Mouse (Mus musculus): ENCODE data around the gene Ywhae. TPM values are rescaled to one million over a fixed set of nuclear protein-coding genes. Genes with fewer than 3 reads are reported as not detected.

The Ywhae gene
- total and polyA plus RNA-seq, 3 experiments: 129 to 1,436 (median 421) TPM

DNA sequence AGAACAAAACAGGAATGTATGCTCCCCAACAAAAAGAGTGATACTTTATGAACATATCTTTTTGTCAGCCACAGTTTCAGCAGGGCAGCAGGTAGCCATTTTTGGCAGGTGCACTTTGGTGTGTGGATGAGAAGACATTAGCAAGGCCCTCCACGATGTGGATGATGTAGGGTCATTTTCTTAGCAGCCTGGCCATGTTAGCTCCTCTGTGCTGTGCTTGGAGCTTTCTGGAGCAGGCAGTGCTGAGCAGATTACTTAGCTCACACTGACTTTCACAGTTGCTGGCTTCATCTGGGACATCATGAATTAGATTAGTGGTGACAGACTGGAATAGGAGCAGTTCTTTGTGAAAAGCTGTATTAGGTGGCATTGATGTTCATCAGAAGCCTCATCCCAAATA is 42.7 kb upstream of the Ywhae start:
- peaks cover 7 to 24% of the 10 kb centered on the region in 2 experiments for H3K4me1 ChIP-seq (ENCODE audit: control insufficient read depth in 1 of 2, insufficient read depth in 2 of 2)
- in situ Hi-C loops (cut with MboI; ENCODE audit: low pct_ligation_motif_present, low pct_unique_long_range_greater_than_20kb, low sequenced_read_pairs): no loop called here
- TF ChIP-seq CTCF (conservative IDR thresholded peaks at IDR 0.05 in 1 of 2, IDR thresholded peaks at IDR 0.05 in 1 of 2; ENCODE audit: low read depth in 2 of 2, low read length in 2 of 2): no peak
- no peak for TF ChIP-seq ZMIZ1 (IDR thresholded peaks at IDR 0.05; ENCODE audit: low read depth, low read length)
- no peak for TF ChIP-seq MAFK (IDR thresholded peaks at IDR 0.05; ENCODE audit: insufficient replicate concordance, low read length)
- TF ChIP-seq RAD21 (IDR thresholded peaks at IDR 0.05; ENCODE audit: low read depth, low read length): no peak
- TF ChIP-seq UBTF (IDR thresholded peaks at IDR 0.05; ENCODE audit: low read depth, low read length): no peak
- TF ChIP-seq JUND (conservative IDR thresholded peaks at IDR 0.05; ENCODE audit: low read depth, low read length): no peak
- TF ChIP-seq KAT2A (IDR thresholded peaks at IDR 0.05; ENCODE audit: insufficient replicate concordance, low read length): no peak
- no peak for TF ChIP-seq E2F4 (IDR thresholded peaks at IDR 0.05; ENCODE audit: insufficient replicate concordance, low read depth, low read length)
- TF ChIP-seq PAX5 (IDR thresholded peaks at IDR 0.05; ENCODE audit: low read length): no peak
- no peak for TF ChIP-seq BHLHE40 (IDR thresholded peaks at IDR 0.05; ENCODE audit: low read depth, low read length)
- no peak for TF ChIP-seq NRF1 (IDR thresholded peaks at IDR 0.05; ENCODE audit: low read depth, low read length)
- TF ChIP-seq SMC3 (IDR thresholded peaks at IDR 0.05; ENCODE audit: low read depth, low read length): no peak
- TF ChIP-seq MXI1 (IDR thresholded peaks at IDR 0.05; ENCODE audit: low read depth, low read length): no peak
- TF ChIP-seq MAZ (IDR thresholded peaks at IDR 0.05; ENCODE audit: low read depth, low read length): no peak
- no peak for TF ChIP-seq USF1 (IDR thresholded peaks at IDR 0.05; ENCODE audit: low read depth, low read length)
- TF ChIP-seq MEF2A (IDR thresholded peaks at IDR 0.05; ENCODE audit: borderline replicate concordance, low read depth, low read length): no peak
- TF ChIP-seq ZKSCAN1 (IDR thresholded peaks at IDR 0.05; ENCODE audit: borderline replicate concordance, low read depth, low read length): no peak
- H3K9ac ChIP-seq (ENCODE audit: insufficient read depth, low read depth): no peak overlapping the region
- dilution Hi-C loops (cut with MboI; ENCODE audit: extremely low pct_ligation_motif_present, extremely low pct_unique_long_range_greater_than_20kb, low sequenced_read_pairs): no loop called here
- H3K4me3 ChIP-seq (replicated peaks in 1 of 3; ENCODE audit: low read depth in 2 of 3, low read length in 2 of 3, poor library complexity in 1 of 3): no peak overlapping the region
- peaks cover 35 to 79% of the 10 kb centered on the region in 2 experiments for H3K36me3 ChIP-seq (replicated peaks in 1 of 2; ENCODE audit: control insufficient read depth in 1 of 2, insufficient read depth in 1 of 2, low read length in 1 of 2)
- DNase-seq (ENCODE audit: extremely low read depth): no peak
- peaks cover 59% of the 10 kb centered on the region for H3K79me2 ChIP-seq (replicated peaks; ENCODE audit: control insufficient read depth, extremely low read depth, insufficient read depth, poor library complexity, severe bottlenecking)
- no peaks in the 10 kb centered on the region for H3K9me3 ChIP-seq (replicated peaks; ENCODE audit: low read length)
- H3K27me3 ChIP-seq (replicated peaks): no peaks in the 10 kb centered on the region
- H3K27ac ChIP-seq (ENCODE audit: insufficient read depth, low read depth): no peak overlapping the region
- H3K4me2 ChIP-seq (ENCODE audit: insufficient read depth, low read depth, poor library complexity, severe bottlenecking): no peak overlapping the region

- H3K4me3 ChIP-seq (replicated peaks in 1 of 3; ENCODE audit: low read depth in 2 of 3, low read length in 2 of 3, poor library complexity in 1 of 3): no peak overlapping the region
- TF ChIP-seq BHLHE40 (IDR thresholded peaks at IDR 0.05; ENCODE audit: low read depth, low read length) (no peak), ZMIZ1 (IDR thresholded peaks at IDR 0.05; ENCODE audit: low read depth, low read length) (no peak), GABPA (IDR thresholded peaks at IDR 0.05; ENCODE audit: insufficient replicate concordance, low read depth, low read length) (no peak), EP300 (IDR thresholded peaks at IDR 0.05; ENCODE audit: low read length) (no peak), CTCF (conservative IDR thresholded peaks at IDR 0.05 in 1 of 2, IDR thresholded peaks at IDR 0.05 in 1 of 2; ENCODE audit: low read depth in 2 of 2, low read length in 2 of 2) (no peak), NRF1 (IDR thresholded peaks at IDR 0.05; ENCODE audit: low read depth, low read length) (no peak), TCF12 (IDR thresholded peaks at IDR 0.05; ENCODE audit: low read depth, low read length) (no peak), HCFC1 (IDR thresholded peaks at IDR 0.05; ENCODE audit: low read depth, low read length) (no peak), UBTF (IDR thresholded peaks at IDR 0.05; ENCODE audit: low read depth, low read length) (no peak), MAX (IDR thresholded peaks at IDR 0.05; ENCODE audit: low read length) (no peak), MXI1 (IDR thresholded peaks at IDR 0.05; ENCODE audit: low read depth, low read length) (no peak), POLR2AphosphoS2 (IDR thresholded peaks at IDR 0.05; ENCODE audit: low read depth, low read length) (no peak), IRF4 (IDR thresholded peaks at IDR 0.05; ENCODE audit: low read depth, low read length) (no peak), ZKSCAN1 (IDR thresholded peaks at IDR 0.05; ENCODE audit: borderline replicate concordance, low read depth, low read length) (no peak)
- H3K4me1 ChIP-seq (ENCODE audit: control insufficient read depth in 1 of 2, insufficient read depth in 2 of 2): peaks cover 4 to 14% of the 10 kb centered on the region in 2 experiments
- H3K9ac ChIP-seq (ENCODE audit: insufficient read depth, low read depth): no peak overlapping the region
- no peaks in the 10 kb centered on the region for H3K27me3 ChIP-seq (replicated peaks)
- H3K9me3 ChIP-seq (replicated peaks; ENCODE audit: low read length): no peaks in the 10 kb centered on the region
- dilution Hi-C loops (cut with MboI; ENCODE audit: extremely low pct_ligation_motif_present, extremely low pct_unique_long_range_greater_than_20kb, low sequenced_read_pairs): no loop called here
- H3K79me2 ChIP-seq (replicated peaks; ENCODE audit: control insufficient read depth, extremely low read depth, insufficient read depth, poor library complexity, severe bottlenecking): peaks cover 53% of the 10 kb centered on the region
- in situ Hi-C loops (cut with MboI; ENCODE audit: low pct_ligation_motif_present, low pct_unique_long_range_greater_than_20kb, low sequenced_read_pairs): no loop called here
- no peak overlapping the region for H3K4me2 ChIP-seq (ENCODE audit: insufficient read depth, low read depth, poor library complexity, severe bottlenecking)
- no peak overlapping the region for H3K27ac ChIP-seq (ENCODE audit: insufficient read depth, low read depth)
- DNase-seq (ENCODE audit: extremely low read depth): no peak
- peaks cover 37 to 80% of the 10 kb centered on the region in 2 experiments for H3K36me3 ChIP-seq (replicated peaks in 1 of 2; ENCODE audit: control insufficient read depth in 1 of 2, insufficient read depth in 1 of 2, low read length in 1 of 2)
Observed at GRCm38 (mm10) chr11:75691047-75691446, 41.6 kb upstream of the Ywhae start.

Measured in CH12.LX (cell line).